Mouse (Mus musculus): Measurements from ENCODE around the gene Itpk1.

DNA sequence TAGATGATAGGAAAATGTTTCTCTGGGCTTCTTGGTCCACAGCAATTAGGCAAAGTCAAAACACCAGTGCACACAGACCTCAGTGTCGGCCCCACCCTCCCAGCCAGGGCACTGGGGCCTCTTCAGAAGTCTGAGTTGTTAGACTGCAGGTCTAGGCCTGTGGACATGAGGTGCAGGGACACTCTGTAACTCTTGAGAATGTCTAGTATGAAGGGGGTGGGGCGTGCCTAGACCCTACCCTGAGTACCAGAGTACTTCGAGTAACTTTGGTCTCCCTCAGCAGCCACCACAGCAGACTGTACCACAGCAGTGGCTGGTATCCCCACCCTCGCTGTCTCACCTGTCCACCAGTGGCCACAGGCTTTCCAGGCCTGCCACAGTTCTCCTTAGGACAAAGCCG, 18.4 kb downstream of the Itpk1 start:
- TF ChIP-seq POLR2A (IDR thresholded peaks at IDR 0.05; ENCODE audit: borderline replicate concordance, extremely low read depth, insufficient read depth, insufficient read length, poor library complexity, severe bottlenecking) (no peak), CTCF (IDR thresholded peaks at IDR 0.05; ENCODE audit: borderline replicate concordance, extremely low read depth, insufficient read depth, insufficient read length) (no peak)
